Mouse (Mus musculus) neural tube, embryonic 15.5 days (tissue): ENCODE measurements around the gene Hsf4. TPM values are rescaled to one million over a fixed set of nuclear protein-coding genes. Genes with fewer than 3 reads are reported as not detected.
"Not testable (repeated sequence)": the region's sequence is repeated elsewhere in the genome, so short reads cannot be mapped to it uniquely, and the experiment has no call there.

Experiments used
- ATAC-seq: fragments of 200-750 bp; cut with Nextera tagmentation; 2 replicates; pipeline ENCODE4 v1.8.0; 2017; ENCODE audit warnings: mild to moderate bottlenecking, moderate TSS enrichment, moderate library complexity; ENCODE audit not compliant: low FRiP score
- H3K27ac ChIP-seq: fragments of 300-500 bp; sonication (generic); replicated peaks from 2 replicates; pipeline ENCODE4 v1.5.1; 2015; ENCODE audit warnings: mild to moderate bottlenecking, inconsistent platforms
- H3K27me3 ChIP-seq: fragments of 300-500 bp; sonication (generic); replicated peaks from 2 replicates; pipeline ENCODE4 v1.6.1; 2015; ENCODE audit warnings: inconsistent platforms
- H3K36me3 ChIP-seq: fragments of 300-500 bp; sonication (generic); 2 replicates; pipeline ENCODE4 v1.6.1; 2015; ENCODE audit warnings: inconsistent platforms
- H3K4me1 ChIP-seq: fragments of 300-500 bp; sonication (generic); 2 replicates; pipeline ENCODE4 v1.6.1; 2015; ENCODE audit warnings: inconsistent platforms
- H3K4me2 ChIP-seq: fragments of 300-500 bp; sonication (generic); 2 replicates; pipeline ENCODE4 v1.6.1; 2015; ENCODE audit warnings: inconsistent platforms, mild to moderate bottlenecking, moderate library complexity
- H3K4me3 ChIP-seq: fragments of 300-500 bp; sonication (generic); replicated peaks from 2 replicates; pipeline ENCODE4 v1.5.1; 2015; ENCODE audit warnings: mild to moderate bottlenecking, inconsistent platforms
- H3K9ac ChIP-seq: fragments of 300-500 bp; sonication (generic); replicated peaks from 2 replicates; pipeline ENCODE4 v1.6.1; 2015; ENCODE audit warnings: mild to moderate bottlenecking, inconsistent platforms
- H3K9me3 ChIP-seq: fragments of 300-500 bp; sonication (generic); replicated peaks from 2 replicates; pipeline ENCODE4 v1.6.1; 2016; ENCODE audit warnings: inconsistent platforms
- whole genome bisulfite sequencing: fragments of 180-500 bp; shearing (Covaris S2); methylation state at CpG from one replicate; pipeline ENCODE4 v1.1.7; 2015; ENCODE audit warnings: mixed read lengths; 5-methylcytosine and 5-hydroxymethylcytosine counted together
- polyA plus RNA-seq: library from polyadenylated mRNA; unstranded; fragments of >200 nt; fragmentation: Nextera tagmentation; extraction: Ambion mirVana; gene quantifications from 2 replicates; pipeline ENCODE4 v1.2.1, GENCODE M21; 2015

Gene Hsf4
- polyA plus RNA-seq, 1 experiment from 2014 or later = 0.92 TPM

DNA sequence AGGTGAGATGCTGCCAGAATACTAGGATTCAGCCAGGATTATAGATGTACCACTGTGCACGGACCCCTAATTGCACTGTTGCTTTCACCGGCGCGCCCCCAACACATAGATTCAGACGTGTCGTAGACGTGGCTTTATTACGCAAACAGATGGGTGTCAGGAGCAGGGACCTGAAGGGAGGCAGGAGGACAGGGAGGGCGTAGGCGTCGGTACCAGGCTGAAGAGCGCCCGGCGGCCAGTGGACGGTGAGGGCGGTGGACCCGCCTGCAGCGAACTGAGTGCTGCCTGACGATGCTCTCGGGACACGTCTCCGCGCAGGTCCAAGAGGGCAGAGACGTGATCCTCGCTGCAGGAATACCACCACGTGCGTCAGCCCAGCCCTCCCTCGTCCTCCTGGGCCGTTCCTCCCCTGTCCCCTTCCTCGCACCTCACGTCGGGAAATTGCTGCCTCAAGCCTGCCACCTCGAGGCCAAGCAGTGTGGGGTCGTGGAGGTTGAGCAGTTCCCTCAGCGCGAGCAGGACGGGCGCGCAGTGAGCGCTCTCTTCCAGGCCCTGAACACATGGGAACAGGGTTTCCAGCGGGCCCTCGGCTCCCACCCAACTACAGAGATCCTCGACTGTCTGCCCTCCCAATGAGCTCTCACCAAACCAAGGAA, 20.3 kb downstream of the Hsf4 start, which contains the start of gene 4931428F04Rik:
4931428F04Rik (minus strand) TSS at position 60 of the 656 bp plus-strand sequence.
- peak within 1 kb of the TSS; percentile 61 for H3K9ac ChIP-seq
- H3K27ac ChIP-seq = peak within 1 kb of the TSS; percentile 94
- H3K4me3 ChIP-seq = peak within 1 kb of the TSS; percentile 58
- under 1% methylated on average over 34 of the region's 43 CpGs for WGBS
- no peaks in the 10 kb centered on the region for H3K27me3 ChIP-seq
- H3K36me3 ChIP-seq = peaks cover 9% of the 10 kb centered on the region; the same call in 1 of the 2 replicates
- H3K9me3 ChIP-seq = no peaks in the 10 kb centered on the region
- peak within 1 kb of the TSS; percentile 77 for H3K4me2 ChIP-seq
- peaks cover 56% of the 10 kb centered on the region for H3K4me1 ChIP-seq
- ATAC-seq = peak; percentile 23

DNA sequence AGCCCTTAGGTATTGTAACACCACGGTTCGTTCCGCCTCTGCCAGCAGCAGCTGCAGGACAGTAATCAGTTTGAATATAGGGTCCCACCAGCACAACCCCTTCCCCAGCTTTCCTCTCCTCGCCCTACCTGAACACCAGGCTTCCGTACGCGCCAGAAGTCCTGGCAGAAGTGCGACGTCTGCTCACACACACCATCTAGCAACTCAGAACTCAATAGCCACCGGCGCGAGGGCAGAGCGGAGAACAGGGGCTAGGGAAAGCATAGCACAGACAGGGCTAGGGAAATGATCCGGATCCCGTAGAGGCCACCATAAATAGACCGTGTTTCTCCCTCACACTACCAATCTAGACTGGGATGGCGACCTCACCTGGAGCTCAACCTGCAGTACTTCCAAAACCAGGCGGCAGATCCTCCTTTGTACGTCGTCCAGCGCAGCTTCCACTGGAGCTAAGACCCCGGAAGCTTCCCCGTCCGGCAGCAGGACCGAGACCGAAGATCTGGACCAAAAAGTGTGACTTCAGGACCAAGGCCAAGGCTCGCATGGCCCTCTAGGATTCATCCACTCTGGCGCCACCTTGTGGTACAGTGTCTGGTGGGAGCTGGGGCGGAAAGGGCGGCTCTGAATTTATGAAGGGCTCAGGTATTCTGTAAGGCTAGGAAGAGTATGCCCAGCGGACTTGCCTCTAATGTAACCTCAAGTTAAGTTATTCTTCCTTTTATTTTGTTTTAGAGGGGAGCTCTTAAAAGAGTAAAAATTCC, 21.1 kb downstream of the Hsf4 start:
- Histone ChIP-seq H3K27ac (no peak overlapping the region), H3K36me3 (0 out of 2 replicates have a peak, but pooled peaks cover 3% of the 10 kb centered on the region), H3K4me1 (peaks cover 48% of the 10 kb centered on the region), H3K4me2 (peak overlapping the region; percentile 77), H3K9me3 (no peaks in the 10 kb centered on the region), H3K4me3 (peak overlapping the region; percentile 58), H3K27me3 (no peaks in the 10 kb centered on the region; the same call in 1 of the 2 replicates), H3K9ac (peak overlapping the region; percentile 61)
- WGBS = 8% methylated on average over 31 of the region's 31 CpGs
- no peak for ATAC-seq

DNA sequence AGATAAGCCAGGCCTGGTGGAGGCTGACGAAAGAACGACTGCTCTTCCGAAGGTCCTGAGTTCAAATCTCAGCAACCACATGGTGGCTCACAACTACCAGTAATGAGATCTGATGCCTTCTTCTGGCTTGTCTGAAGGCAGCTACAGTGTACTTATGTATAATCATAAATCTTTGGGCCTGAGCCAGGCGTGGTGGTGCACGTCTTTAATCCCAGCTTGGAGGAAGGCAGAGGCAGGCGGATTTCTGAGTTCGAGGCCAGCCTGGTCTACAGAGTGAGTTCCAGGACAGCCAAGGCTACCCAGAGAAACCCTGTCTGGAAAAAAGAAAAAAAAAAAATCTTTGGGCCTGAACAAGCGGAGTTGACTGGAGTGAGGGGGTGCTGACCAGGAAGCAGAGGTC, 21.8 kb downstream of the Hsf4 start:
- not testable (repeated sequence) for H3K36me3 ChIP-seq, ATAC-seq, H3K4me3 ChIP-seq, H3K27ac ChIP-seq, H3K27me3 ChIP-seq, H3K9ac ChIP-seq, H3K9me3 ChIP-seq
- H3K4me1 ChIP-seq = peaks cover 41% of the 10 kb centered on the region
- H3K4me2 ChIP-seq = 0 out of 2 replicates have a peak overlapping the region, but pooled peaks have one; percentile 77
- 90% methylated on average over 8 of the region's 8 CpGs for WGBS

DNA sequence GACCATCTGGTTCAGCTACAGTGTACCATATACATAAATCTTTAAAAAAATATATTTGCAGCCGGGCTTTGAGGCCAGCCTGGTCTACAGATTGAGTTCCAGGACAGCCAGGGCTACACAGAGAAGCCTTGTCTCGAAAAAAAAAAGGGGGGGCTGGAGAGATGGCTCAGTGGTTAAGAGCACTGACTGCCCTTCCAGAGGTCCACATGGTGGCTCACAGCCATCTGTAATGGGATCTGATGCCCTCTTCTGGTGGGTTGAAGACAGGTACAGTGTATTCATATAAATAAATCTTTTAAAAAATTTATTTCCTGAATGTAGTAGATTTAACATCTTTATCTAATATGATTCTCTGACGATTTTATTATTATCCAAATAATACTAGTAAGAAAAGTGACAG, 22.2 kb downstream of the Hsf4 start:
- H3K9ac ChIP-seq, H3K27me3 ChIP-seq, H3K4me3 ChIP-seq, H3K36me3 ChIP-seq, H3K9me3 ChIP-seq, ATAC-seq, H3K27ac ChIP-seq, H3K4me2 ChIP-seq: not testable (repeated sequence)
- peaks cover 38% of the 10 kb centered on the region for H3K4me1 ChIP-seq
- WGBS = 70% methylated on average over 3 of the region's 3 CpGs

DNA sequence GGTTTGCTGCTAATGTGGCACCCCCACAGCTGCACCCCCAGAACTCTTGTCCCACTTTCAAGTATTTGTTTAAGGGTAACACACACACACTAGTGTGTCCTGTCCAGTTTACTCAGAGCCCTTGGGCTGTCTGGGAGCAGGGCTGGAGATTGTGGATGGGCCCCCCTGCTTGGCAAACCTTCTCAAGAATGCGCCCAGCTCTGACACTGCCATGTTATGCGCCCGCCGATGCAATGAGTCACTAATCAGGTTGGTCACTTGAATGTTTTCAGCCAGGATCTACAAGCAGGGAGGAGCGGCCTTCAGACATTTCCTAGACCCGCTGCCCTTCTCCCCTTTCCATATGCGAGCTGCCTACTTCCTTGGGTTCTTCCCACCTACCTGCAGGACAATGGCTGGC, 22.9 kb downstream of the Hsf4 start:
- Histone ChIP-seq H3K36me3 (no peaks in the 10 kb centered on the region), H3K4me1 (peaks cover 37% of the 10 kb centered on the region), H3K27me3 (no peaks in the 10 kb centered on the region; the same call in 1 of the 2 replicates), H3K9me3 (no peaks in the 10 kb centered on the region), H3K27ac (no peak overlapping the region), H3K4me2 (no peak overlapping the region), H3K9ac (no peak overlapping the region), H3K4me3 (no peak overlapping the region)
- 84% methylated on average over 7 of the region's 7 CpGs for WGBS
- no peak for ATAC-seq

DNA sequence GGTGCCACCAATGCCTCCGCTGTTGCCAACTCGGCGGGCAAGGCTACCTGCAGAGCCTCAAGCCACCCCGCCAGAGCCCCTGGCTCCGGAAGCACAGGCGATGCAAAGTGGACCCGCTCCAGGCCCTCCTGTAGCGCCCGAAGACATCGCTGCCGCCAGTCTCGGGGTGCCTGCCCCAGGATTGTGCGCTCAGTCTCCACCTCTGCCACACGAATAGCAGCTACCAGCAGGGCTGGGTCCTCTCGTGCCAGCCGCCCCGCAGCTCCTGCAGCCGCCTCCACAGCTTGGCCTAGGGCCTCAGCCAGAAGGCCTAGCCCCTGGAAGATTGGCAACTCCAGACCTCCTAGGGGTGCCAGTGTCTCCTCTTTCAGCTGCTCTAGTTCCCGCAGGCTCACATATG, 23.8 kb downstream of the Hsf4 start:
- H3K27ac ChIP-seq = no peak overlapping the region
- no peaks in the 10 kb centered on the region for H3K9me3 ChIP-seq
- no peaks in the 10 kb centered on the region; the same call in 1 of the 2 replicates for H3K27me3 ChIP-seq
- peaks cover 33% of the 10 kb centered on the region for H3K4me1 ChIP-seq
- H3K4me3 ChIP-seq = no peak overlapping the region
- H3K9ac ChIP-seq = no peak overlapping the region
- 62% methylated on average over 19 of the region's 19 CpGs for WGBS
- H3K4me2 ChIP-seq = no peak overlapping the region
- H3K36me3 ChIP-seq = no peaks in the 10 kb centered on the region
- ATAC-seq = no peak

DNA sequence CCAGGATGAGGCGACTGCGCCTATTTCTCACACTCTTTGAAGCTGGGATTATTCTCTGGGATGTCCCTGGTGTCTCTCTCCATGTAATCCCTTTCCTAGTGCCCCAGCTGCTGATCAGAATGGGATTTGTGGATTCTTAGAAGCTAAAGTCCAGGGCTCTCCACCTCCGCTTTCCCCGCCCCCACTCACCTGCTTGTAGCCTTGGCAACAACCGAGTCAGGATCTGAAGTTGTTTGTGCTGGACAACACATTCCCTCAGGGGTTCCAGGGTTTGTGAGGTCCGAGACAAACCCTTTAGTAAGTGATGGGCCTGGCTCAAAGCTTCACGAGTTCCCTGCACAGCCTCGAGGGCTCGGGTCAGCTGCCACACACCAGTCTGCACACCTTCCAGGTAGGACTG, 25.2 kb downstream of the Hsf4 start:
- Histone ChIP-seq H3K36me3 (peaks cover 10% of the 10 kb centered on the region), H3K9me3 (no peaks in the 10 kb centered on the region), H3K9ac (no peak overlapping the region), H3K27me3 (no peaks in the 10 kb centered on the region; the same call in 1 of the 2 replicates), H3K27ac (no peak overlapping the region), H3K4me1 (peaks cover 37% of the 10 kb centered on the region), H3K4me2 (peak overlapping the region; percentile 17; the same call in 1 of the 2 replicates), H3K4me3 (no peak overlapping the region)
- no peak for ATAC-seq
- 74% methylated on average over 9 of the region's 9 CpGs for WGBS

DNA sequence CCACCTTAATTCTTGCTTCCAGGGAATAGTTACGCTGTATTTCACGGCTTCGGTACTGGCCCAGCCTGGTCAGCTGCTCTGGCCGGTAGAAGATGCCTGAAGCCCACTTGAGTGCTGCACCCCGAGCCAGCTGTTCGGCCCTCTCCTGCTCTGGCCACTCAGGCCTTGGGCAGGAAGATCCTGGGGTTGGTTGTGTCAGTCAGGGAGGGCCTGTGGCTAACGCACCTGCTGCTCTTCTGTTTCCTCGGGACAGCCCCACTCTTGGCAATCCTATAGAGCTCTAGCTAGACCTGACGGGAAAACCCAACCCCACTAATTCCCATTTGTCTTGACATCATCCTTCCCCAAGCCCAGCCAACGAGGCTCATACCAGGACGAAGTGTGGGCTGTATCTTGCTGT, 25.7 kb downstream of the Hsf4 start:
- H3K36me3 ChIP-seq = peaks cover 14% of the 10 kb centered on the region
- ATAC-seq = no peak
- peaks cover 34% of the 10 kb centered on the region for H3K4me1 ChIP-seq
- H3K4me2 ChIP-seq = peak overlapping the region; percentile 17; the same call in 1 of the 2 replicates
- no peak overlapping the region for H3K9ac ChIP-seq
- no peaks in the 10 kb centered on the region; the same call in 1 of the 2 replicates for H3K27me3 ChIP-seq
- WGBS = 73% methylated on average over 11 of the region's 11 CpGs
- no peak overlapping the region for H3K27ac ChIP-seq
- 0 out of 2 replicates have a peak overlapping the region, but pooled peaks have one; percentile 3 for H3K4me3 ChIP-seq
- no peaks in the 10 kb centered on the region for H3K9me3 ChIP-seq

DNA sequence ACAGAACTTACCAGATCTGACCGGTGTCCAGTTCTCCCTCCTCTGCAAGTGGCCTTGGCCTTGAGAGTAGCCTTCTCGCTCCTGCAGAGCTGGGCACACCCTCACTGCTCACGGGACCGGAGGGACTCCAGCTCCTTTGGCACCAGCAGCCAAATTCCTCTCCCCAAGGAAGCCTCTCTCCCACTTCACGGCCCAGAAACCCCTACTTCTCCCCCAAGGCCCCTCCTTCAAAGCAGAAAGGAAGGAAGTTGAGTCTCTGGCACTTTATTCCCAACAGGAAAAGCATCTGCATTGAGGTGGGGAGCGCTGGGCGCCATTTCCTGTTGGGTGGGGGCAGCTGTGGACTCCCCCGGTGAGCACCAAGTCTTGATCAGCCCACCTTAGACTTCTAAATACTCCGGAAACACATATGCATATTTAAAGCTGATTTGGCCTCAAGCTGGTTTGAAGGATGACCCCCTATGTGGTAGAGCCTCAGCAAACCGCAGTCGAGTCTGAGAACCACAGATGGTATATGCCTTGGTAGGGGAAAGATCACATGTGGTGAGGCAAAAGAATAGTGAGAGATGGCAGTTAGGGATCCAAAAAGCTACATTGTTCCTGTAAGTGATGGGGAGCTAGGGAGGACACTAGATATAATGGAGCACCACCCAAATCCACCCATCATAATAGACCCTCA, 26.4 kb downstream of the Hsf4 start, which contains the start of gene Exoc3l:
Exoc3l (minus strand) TSS at position 207 of the 679 bp plus-strand sequence.
- peak within 1 kb of the TSS; percentile 33 for H3K9ac ChIP-seq
- H3K4me2 ChIP-seq = peak within 1 kb of the TSS; percentile 90
- no peaks in the 10 kb centered on the region for H3K9me3 ChIP-seq
- peaks cover 26% of the 10 kb centered on the region for H3K4me1 ChIP-seq
- no peaks in the 10 kb centered on the region; the same call in 1 of the 2 replicates for H3K27me3 ChIP-seq
- peaks cover 22% of the 10 kb centered on the region for H3K36me3 ChIP-seq
- WGBS = 68% methylated on average over 11 of the region's 11 CpGs
- H3K27ac ChIP-seq = peak within 1 kb of the TSS; percentile 71; the same call in 1 of the 2 replicates
- H3K4me3 ChIP-seq = peak within 1 kb of the TSS; percentile 75
- no peak for ATAC-seq

DNA sequence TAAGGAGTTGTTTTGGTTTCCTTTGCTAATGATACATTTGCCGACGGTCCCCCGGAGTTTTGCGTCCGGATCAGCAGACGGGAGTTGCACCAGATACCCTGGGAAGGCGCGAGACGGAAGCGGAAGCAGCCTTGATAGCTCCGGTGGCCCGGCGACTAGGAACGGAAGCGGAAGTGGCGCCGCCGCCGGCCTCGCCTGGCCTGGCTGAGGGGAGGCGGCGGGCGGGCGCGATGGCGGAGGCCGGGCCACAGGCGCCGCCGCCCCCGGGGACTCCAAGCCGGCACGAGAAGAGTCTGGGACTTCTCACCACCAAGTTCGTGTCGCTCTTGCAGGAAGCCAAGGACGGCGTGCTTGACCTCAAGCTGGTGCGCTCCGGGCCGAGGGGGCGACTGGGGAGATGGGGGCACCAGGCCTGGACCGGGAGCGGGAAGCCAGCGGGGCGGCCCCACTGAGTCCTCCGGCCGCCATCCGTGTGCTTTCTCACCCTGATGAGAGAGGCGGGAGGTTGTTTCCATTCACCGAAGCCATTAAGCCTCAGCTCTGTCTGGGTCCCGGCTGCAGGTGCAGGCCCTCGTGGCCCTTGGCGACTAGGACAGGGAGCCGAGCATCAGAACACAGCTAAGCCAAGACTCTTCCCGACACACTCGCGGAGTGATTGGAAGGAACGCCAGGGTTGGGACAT, 28.1 kb downstream of the Hsf4 start, which contains the start of gene E2f4:
E2f4 (plus strand) TSS at position 153 of the 682 bp plus-strand sequence.
- peak; percentile 89 for ATAC-seq
- H3K36me3 ChIP-seq = peaks cover 37% of the 10 kb centered on the region
- no peaks in the 10 kb centered on the region for H3K9me3 ChIP-seq
- no peaks in the 10 kb centered on the region; the same call in 1 of the 2 replicates for H3K27me3 ChIP-seq
- peak within 1 kb of the TSS; percentile 82 for H3K9ac ChIP-seq
- peak within 1 kb of the TSS; percentile 75 for H3K4me3 ChIP-seq
- peak within 1 kb of the TSS; percentile 71 for H3K27ac ChIP-seq
- H3K4me1 ChIP-seq = peaks cover 26% of the 10 kb centered on the region
- peak within 1 kb of the TSS; percentile 90 for H3K4me2 ChIP-seq
- WGBS = under 1% methylated on average over 57 of the region's 58 CpGs
